ENCODE assay signal across 8 mouse cellular contexts in genomic region chr15:89074613-89075477, GRCm38 (mm10). TPM values are rescaled to one million over a fixed set of nuclear protein-coding genes. Genes with fewer than 3 reads are reported as not detected.
DNase-seq lines count a peak whose midpoint lies in the region; ATAC-seq and TF ChIP-seq lines count a peak whose summit lies in the region.

Gene Trabd, plus strand, starts transcription at chr15:89075124.

- peaks cover 19% of the 10 kb centered on the region for H3K4me1 ChIP-seq in forebrain, postnatal 0 days (ENCODE audit: insufficient read depth)
- H3K4me1 ChIP-seq in hindbrain, embryonic 11.5 days (replicated peaks; ENCODE audit: control insufficient read depth, insufficient read depth, low read length), result peaks cover 16% of the 10 kb centered on the region
- H3K4me1 ChIP-seq in limb, embryonic 12.5 days (replicated peaks), result peaks cover 37% of the 10 kb centered on the region
- peaks cover 43% of the 10 kb centered on the region for H3K4me1 ChIP-seq in neural tube, embryonic 15.5 days

- ATAC-seq in forebrain, postnatal 0 days, result peak; percentile 12
- ATAC-seq in hindbrain, embryonic 11.5 days (ENCODE audit: low FRiP score), result no peak; the same call in 1 of the 2 replicates
- no peak; the same call in 1 of the 2 replicates for ATAC-seq in limb, embryonic 12.5 days (ENCODE audit: insufficient number of reproducible peaks, insufficient read depth, low FRiP score, low TSS enrichment, low read depth)
- no peak for ATAC-seq in neural tube, embryonic 15.5 days (ENCODE audit: low FRiP score)

- H3K36me3 ChIP-seq in forebrain, postnatal 0 days (ENCODE audit: insufficient read depth), result peaks cover 13% of the 10 kb centered on the region
- no peaks in the 10 kb centered on the region for H3K36me3 ChIP-seq in hindbrain, embryonic 11.5 days (ENCODE audit: control insufficient read depth, insufficient read depth, low read length)
- H3K36me3 ChIP-seq in limb, embryonic 12.5 days, result peaks cover 7% of the 10 kb centered on the region; the same call in 1 of the 2 replicates
- peaks cover 10% of the 10 kb centered on the region for H3K36me3 ChIP-seq in neural tube, embryonic 15.5 days

- peak within 1 kb of the TSS; percentile 80 for H3K27ac ChIP-seq in forebrain, postnatal 0 days (ENCODE audit: low read depth, low read length)
- H3K27ac ChIP-seq in hindbrain, embryonic 11.5 days (ENCODE audit: low read depth, low read length), result peak within 1 kb of the TSS; percentile 87
- peak within 1 kb of the TSS; percentile 74 for H3K27ac ChIP-seq in limb, embryonic 12.5 days
- peak within 1 kb of the TSS; percentile 85 for H3K27ac ChIP-seq in neural tube, embryonic 15.5 days (replicated peaks)

- peak within 1 kb of the TSS; percentile 91 for H3K4me3 ChIP-seq in forebrain, postnatal 0 days (ENCODE audit: low read depth, low read length)
- peak within 1 kb of the TSS; percentile 75 for H3K4me3 ChIP-seq in hindbrain, embryonic 11.5 days (ENCODE audit: low read depth, low read length)
- peak within 1 kb of the TSS; percentile 90 for H3K4me3 ChIP-seq in limb, embryonic 12.5 days (replicated peaks)
- H3K4me3 ChIP-seq in neural tube, embryonic 15.5 days (replicated peaks), result peak within 1 kb of the TSS; percentile 76

- H3K27me3 ChIP-seq in forebrain, postnatal 0 days (ENCODE audit: insufficient read depth, low read length), result no peaks in the 10 kb centered on the region
- H3K27me3 ChIP-seq in hindbrain, embryonic 11.5 days (ENCODE audit: control insufficient read depth, insufficient read depth, low read length), result no peaks in the 10 kb centered on the region; the same call in 1 of the 2 replicates
- peaks cover 10% of the 10 kb centered on the region for H3K27me3 ChIP-seq in limb, embryonic 12.5 days
- peaks cover 4% of the 10 kb centered on the region; the same call in 1 of the 2 replicates for H3K27me3 ChIP-seq in neural tube, embryonic 15.5 days (replicated peaks)

- no peak for DNase-seq in layer of hippocampus, adult 18-20 months (ENCODE audit: low spot score in 2 of 2)
- DNase-seq in layer of hippocampus, adult 9-11 months, result no peak
- DNase-seq in adrenal gland, adult 2 months, result no peak
- peak; percentile 53 for DNase-seq in forebrain, postnatal 0 days
- no peak for DNase-seq in hindbrain, embryonic 11.5 days (ENCODE audit: low spot score)
- no peak for DNase-seq in B cell, adult 2 months

- peak within 1 kb of the TSS; percentile 83 for H3K9ac ChIP-seq in forebrain, postnatal 0 days
- peak within 1 kb of the TSS; percentile 89 for H3K9ac ChIP-seq in hindbrain, embryonic 11.5 days (ENCODE audit: low read depth, low read length)
- peak within 1 kb of the TSS; percentile 91 for H3K9ac ChIP-seq in limb, embryonic 12.5 days (replicated peaks)
- H3K9ac ChIP-seq in neural tube, embryonic 15.5 days (replicated peaks), result peak within 1 kb of the TSS; percentile 90

- WGBS in forebrain, postnatal 0 days, result 16% methylated on average over 11 of the region's 11 CpGs
- WGBS in hindbrain, embryonic 11.5 days, result 28% methylated on average over 11 of the region's 11 CpGs
- 28% methylated on average over 11 of the region's 11 CpGs for WGBS in limb, embryonic 12.5 days
- WGBS in neural tube, embryonic 15.5 days, result 26% methylated on average over 11 of the region's 11 CpGs

- peak within 1 kb of the TSS; percentile 81 for H3K4me2 ChIP-seq in forebrain, postnatal 0 days (ENCODE audit: low read depth)
- peak within 1 kb of the TSS; percentile 93 for H3K4me2 ChIP-seq in hindbrain, embryonic 11.5 days (replicated peaks; ENCODE audit: low read depth, low read length)
- H3K4me2 ChIP-seq in limb, embryonic 12.5 days, result peak within 1 kb of the TSS; percentile 92
- peak within 1 kb of the TSS; percentile 65 for H3K4me2 ChIP-seq in neural tube, embryonic 15.5 days

- H3K9me3 ChIP-seq in forebrain, postnatal 0 days (ENCODE audit: low read length), result no peaks in the 10 kb centered on the region
- no peaks in the 10 kb centered on the region for H3K9me3 ChIP-seq in hindbrain, embryonic 11.5 days (ENCODE audit: control insufficient read depth, low read length)
- H3K9me3 ChIP-seq in limb, embryonic 12.5 days, result no peaks in the 10 kb centered on the region
- H3K9me3 ChIP-seq in neural tube, embryonic 15.5 days (replicated peaks), result no peaks in the 10 kb centered on the region

- no peak for TF ChIP-seq CTCF in forebrain, postnatal 0 days (IDR thresholded peaks at IDR 0.05; ENCODE audit: low read depth)

RNA-seq across cellular contexts. Expression of gene Trabd, which starts in this region (rescaled TPM):
- 10 to 100 TPM; 20.7 to 23.8 TPM for total RNA-seq in layer of hippocampus, adult 18-20 months (2021)
- total RNA-seq in adrenal gland, adult 2 months (2021), result 10 to 100 TPM; 27.4 to 47.7 TPM
- polyA plus RNA-seq in adrenal gland, adult 2 months (2012; rRNA removed), result 43.2 and 47.8 TPM in 2 replicates
- 33.5 and 35.0 TPM in 2 replicates for total RNA-seq in forebrain, postnatal 0 days (2014; rRNA removed)
- 17.1 and 21.9 TPM in 2 replicates for polyA plus RNA-seq in forebrain, postnatal 0 days (2015; fragmentation: Nextera tagmentation; extraction: Ambion mirVana)
- polyA plus RNA-seq in hindbrain, embryonic 11.5 days (2014; fragmentation: Nextera tagmentation; extraction: Ambion mirVana), result 39.5 and 42.1 TPM in 2 replicates
- 48.6 and 48.7 TPM in 2 replicates for polyA plus RNA-seq in limb, embryonic 12.5 days (2016; fragmentation: Nextera tagmentation; extraction: Ambion mirVana)
- polyA plus RNA-seq in neural tube, embryonic 15.5 days (2015; fragmentation: Nextera tagmentation; extraction: Ambion mirVana), result 38.2 and 44.9 TPM in 2 replicates
